Mouse (Mus musculus) MEL (cell line): ENCODE data around the gene Nploc4.

Source experiments
- CHD2 ChIP-seq: IDR thresholded peaks from 2 replicates; pipeline ENCODE4 v1.6.1; 2011; ENCODE audit warnings: low read length, improper control_type of control experiment
- CTCF ChIP-seq, 3 experiments: IDR thresholded peaks in 2 of 3; conservative IDR thresholded peaks in 1 of 3; 2 replicates each; pipeline ENCODE4 v1.5.1; 2011 to 2012; ENCODE audit warnings: low read length in 3 of 3, low read depth in 2 of 3, mild to moderate bottlenecking in 2 of 3, improper control_type of control experiment in 1 of 3, inconsistent platforms in 1 of 3, mixed read lengths in 1 of 3, moderate library complexity in 1 of 3; ENCODE audit not compliant: control insufficient read depth in 1 of 3, insufficient read depth in 1 of 3, poor library complexity in 1 of 3, severe bottlenecking in 1 of 3
- RAD21 ChIP-seq: IDR thresholded peaks from 2 replicates; pipeline ENCODE4 v1.6.1; 2011; ENCODE audit warnings: mild to moderate bottlenecking, low read depth, low read length, improper control_type of control experiment
- UBTF ChIP-seq: IDR thresholded peaks from 2 replicates; pipeline ENCODE4 v1.6.1; 2012; ENCODE audit warnings: low read depth, mild to moderate bottlenecking, inconsistent platforms, low read length, improper control_type of control experiment, moderate library complexity, borderline replicate concordance; ENCODE audit not compliant: insufficient read depth

DNA sequence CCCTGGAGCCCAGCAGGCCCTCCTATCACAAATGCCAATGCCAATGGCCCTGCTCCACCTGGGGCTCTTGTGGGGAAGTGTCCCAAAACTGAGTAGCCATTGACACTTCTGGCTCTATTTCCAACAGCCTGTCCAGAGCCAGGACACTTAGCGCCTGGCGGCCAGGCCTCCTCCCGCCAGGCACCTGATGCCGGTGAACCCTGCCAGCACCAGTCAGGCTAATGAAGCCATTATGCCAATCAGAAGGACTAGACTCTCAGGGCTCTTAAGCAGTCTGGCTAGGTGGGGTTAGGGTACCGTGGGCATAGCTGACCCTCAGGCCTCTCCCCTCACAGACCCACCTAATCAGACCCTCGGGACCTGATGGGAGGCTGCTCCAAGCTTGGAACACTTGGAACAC, 78.1 kb downstream of the Nploc4 start:
- TF ChIP-seq RAD21 (no peak), CHD2 (no peak), UBTF (no peak), CTCF (IDR thresholded peaks at IDR 0.05 in 2 of 3, conservative IDR thresholded peaks at IDR 0.05 in 1 of 3; ENCODE audit: control insufficient read depth in 1 of 3, insufficient read depth in 1 of 3, low read depth in 2 of 3, low read length in 3 of 3, poor library complexity in 1 of 3, severe bottlenecking in 1 of 3) (no peak)
